Mouse (Mus musculus) CD4-positive, CD25-positive, alpha-beta regulatory T cell, adult 4 months (primary cell): ENCODE data around the gene Zgpat. TPM values are rescaled to one million over a fixed set of nuclear protein-coding genes. Genes with fewer than 3 reads are reported as not detected.

ENCODE experiments used
- ATAC-seq: one replicate; pipeline ENCODE4 v1.8.0; 2017
- polyA plus RNA-seq, 2 experiments: library from polyadenylated mRNA; unstranded; fragments of 100-300 nt; shearing (Covaris generic); gene quantifications; one replicate each; pipeline ENCODE4 v1.2.1; 2017

The Zgpat gene
- 10 to 100 TPM; 16.4 to 23.4 TPM for polyA plus RNA-seq

- ATAC-seq, result peak; percentile 85
These were observed at the start of gene Zgpat, which contains the start of gene Arfrp1 for GRCm38 (mm10) chr2:181364860-181365596. Gene Zgpat, plus strand, starts transcription at chr2:181364928. Gene Arfrp1, minus strand, starts transcription at chr2:181365404.

GRCm38 (mm10) chr2:181319248-181320102 lies 45.3 kb upstream of the Zgpat start, which contains the start of gene Rtel1:
Gene Rtel1, plus strand, starts transcription at chr2:181319739.
- peak; percentile 99 for ATAC-seq

- no peak for ATAC-seq
These were observed 44.6 kb upstream of the Zgpat start for GRCm38 (mm10) chr2:181320103-181320499.

GRCm38 (mm10) chr2:181322136-181322535 lies 42.6 kb upstream of the Zgpat start:
- no peak for ATAC-seq

GRCm38 (mm10) chr2:181326098-181326497 lies 38.6 kb upstream of the Zgpat start:
- no peak for ATAC-seq

- no peak for ATAC-seq
These were observed 32.2 kb upstream of the Zgpat start for GRCm38 (mm10) chr2:181332542-181332941.

GRCm38 (mm10) chr2:181334023-181334422 lies 30.7 kb upstream of the Zgpat start:
- peak; percentile 96 for ATAC-seq

- no peak for ATAC-seq
These were observed 24.3 kb upstream of the Zgpat start for GRCm38 (mm10) chr2:181340426-181340825.

GRCm38 (mm10) chr2:181342766-181343165 lies 22.0 kb upstream of the Zgpat start:
- no peak for ATAC-seq

GRCm38 (mm10) chr2:181356780-181357179 lies 7.9 kb upstream of the Zgpat start:
- ATAC-seq, result no peak

GRCm38 (mm10) chr2:181363946-181364345 lies 782 bp upstream of the Zgpat start:
- no peak for ATAC-seq

GRCm38 (mm10) chr2:181364487-181364859 lies 255 bp upstream of the Zgpat start:
- ATAC-seq, result peak; percentile 3

- peak; percentile 28 for ATAC-seq
These were observed 937 bp downstream of the Zgpat start for GRCm38 (mm10) chr2:181365655-181366075.

GRCm38 (mm10) chr2:181370001-181370400 lies 5.3 kb downstream of the Zgpat start:
- ATAC-seq, result no peak

- ATAC-seq, result peak; percentile 64
These were observed 11.1 kb downstream of the Zgpat start for GRCm38 (mm10) chr2:181375787-181376186.

- ATAC-seq, result peak; percentile 60
These were observed 12.5 kb downstream of the Zgpat start for GRCm38 (mm10) chr2:181377230-181377629.

GRCm38 (mm10) chr2:181378701-181379100 lies 14.0 kb downstream of the Zgpat start:
- ATAC-seq, result no peak

- ATAC-seq, result no peak
These were observed 15.1 kb downstream of the Zgpat start, which contains the start of gene Lime1 for GRCm38 (mm10) chr2:181379778-181380177. Gene Lime1, plus strand, starts transcription at chr2:181380078.

- ATAC-seq, result no peak
These were observed 15.5 kb downstream of the Zgpat start for GRCm38 (mm10) chr2:181380251-181380650.

GRCm38 (mm10) chr2:181381107-181381506 lies 16.4 kb downstream of the Zgpat start:
- ATAC-seq, result peak; percentile 87

GRCm38 (mm10) chr2:181381631-181382306 lies 17.0 kb downstream of the Zgpat start:
- peak; percentile 50 for ATAC-seq

GRCm38 (mm10) chr2:181384463-181384862 lies 19.7 kb downstream of the Zgpat start:
- no peak for ATAC-seq

- no peak for ATAC-seq
These were observed 20.2 kb downstream of the Zgpat start for GRCm38 (mm10) chr2:181384919-181385391.
